ENCODE assay signal across 8 mouse cellular contexts in the genomic region with DNA sequence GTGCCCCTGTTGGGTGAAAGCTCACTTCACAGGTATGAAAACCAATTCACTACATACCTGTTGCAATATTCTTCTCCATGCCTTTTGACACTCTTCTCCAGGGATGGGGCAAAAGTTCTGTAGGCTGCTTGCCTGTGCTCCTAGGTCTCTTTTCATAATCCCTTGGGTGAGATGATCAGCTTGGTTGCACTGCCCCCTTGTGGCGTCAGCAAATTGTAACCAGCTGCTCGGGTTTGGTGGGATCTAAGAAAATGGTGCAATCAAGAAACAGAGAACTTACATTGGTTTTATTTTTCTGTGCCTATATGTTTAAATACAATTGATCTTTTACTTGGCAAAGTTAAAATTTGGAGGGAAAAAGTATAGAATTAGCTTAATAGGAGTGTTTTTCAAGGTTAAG.
DNase-seq lines count a peak whose midpoint lies in the region; ATAC-seq and TF ChIP-seq lines count a peak whose summit lies in the region.
"Had no signal": no experiment of that assay in that cellular context is flagged by ENCODE, and none has a peak within 500 bp of the region (broad histone marks: within the 10 kb centered on the region; RNA-seq: fewer than 3 reads in every experiment).

No protein-coding gene starts in this region.

- ATAC-seq in lung, embryonic 14.5 days (ENCODE audit: insufficient read depth), result no peak

- TF ChIP-seq EP300 in CH12.LX (IDR thresholded peaks at IDR 0.05; ENCODE audit: low read length), result no peak
- TF ChIP-seq EP300 in MEL (IDR thresholded peaks at IDR 0.05; ENCODE audit: low read depth in 1 of 2, low read length in 2 of 2), result no peak

- H3K4me1 ChIP-seq in CH12.LX (ENCODE audit: control insufficient read depth in 1 of 2, insufficient read depth in 2 of 2), result no peaks in the 10 kb centered on the region
- peaks cover 0 to 13% of the 10 kb centered on the region in 2 experiments; a peak in 1 of 4 replicates for H3K4me1 ChIP-seq in MEL (ENCODE audit: control insufficient read depth in 1 of 2, insufficient read depth in 2 of 2, low read length in 2 of 2)
- H3K4me1 ChIP-seq in cerebellum, adult 2 months (ENCODE audit: control insufficient read depth, insufficient read depth, low read length), result no peaks in the 10 kb centered on the region
- H3K4me1 ChIP-seq in lung, embryonic 14.5 days (ENCODE audit: insufficient read depth), result no peaks in the 10 kb centered on the region

- dilution Hi-C loops in CH12.LX (cut with MboI; ENCODE audit: extremely low pct_ligation_motif_present, extremely low pct_unique_long_range_greater_than_20kb, low sequenced_read_pairs), result no loop called here

- in situ Hi-C loops in CH12.LX (cut with MboI; ENCODE audit: low pct_ligation_motif_present, low pct_unique_long_range_greater_than_20kb, low sequenced_read_pairs), result loop anchor here (10.0 kb wide), 1 partner anchor 198 kb away; no protein-coding TSS in a partner anchor

- H3K9me3 ChIP-seq in CH12.LX (replicated peaks; ENCODE audit: low read length) (peaks cover 4% of the 10 kb centered on the region), MEL (replicated peaks; ENCODE audit: insufficient read depth, low read length) (no peaks in the 10 kb centered on the region)
- H3K9me3 ChIP-seq in lung, embryonic 14.5 days (ENCODE audit: low read depth, low read length), result no peaks in the 10 kb centered on the region
- H3K9me3 ChIP-seq: limb, embryonic 13.5 days had no signal

- TF ChIP-seq POLR2A in CH12.LX (IDR thresholded peaks at IDR 0.05; ENCODE audit: low read depth, low read length) (no peak), MEL (IDR thresholded peaks at IDR 0.05; ENCODE audit: control insufficient read depth in 1 of 2, insufficient read depth in 1 of 2, low read depth in 1 of 2, low read length in 2 of 2, poor library complexity in 1 of 2) (no peak)
- TF ChIP-seq POLR2A in cerebellum, adult 2 months (IDR thresholded peaks at IDR 0.05; ENCODE audit: borderline replicate concordance, insufficient read depth, low read length), result no peak

- peak; percentile 80 for TF ChIP-seq RAD21 in CH12.LX (IDR thresholded peaks at IDR 0.05; ENCODE audit: low read depth, low read length)
- TF ChIP-seq RAD21 in MEL (IDR thresholded peaks at IDR 0.05; ENCODE audit: low read depth, low read length), result peak; percentile 47

- peak; percentile 79 to 88 for TF ChIP-seq CTCF in CH12.LX (conservative IDR thresholded peaks at IDR 0.05 in 1 of 2, IDR thresholded peaks at IDR 0.05 in 1 of 2; ENCODE audit: low read depth in 2 of 2, low read length in 2 of 2)
- peak; percentile 35 to 61 (median 59) for TF ChIP-seq CTCF in MEL (IDR thresholded peaks at IDR 0.05 in 2 of 3, conservative IDR thresholded peaks at IDR 0.05 in 1 of 3; ENCODE audit: control insufficient read depth in 1 of 3, insufficient read depth in 1 of 3, low read depth in 2 of 3, low read length in 3 of 3, poor library complexity in 1 of 3, severe bottlenecking in 1 of 3)
- peak; percentile 88 for TF ChIP-seq CTCF in cerebellum, adult 2 months (IDR thresholded peaks at IDR 0.05; ENCODE audit: borderline replicate concordance, insufficient read depth, low read depth, low read length)
- peak; percentile 86 for TF ChIP-seq CTCF in lung, embryonic 14.5 days (IDR thresholded peaks at IDR 0.05; ENCODE audit: low read depth)

- 1% methylated on average over 2 of the region's 2 CpGs for WGBS in cerebellum, adult 2 months
- WGBS in large intestine, adult 2 months, result 3% methylated on average over 2 of the region's 2 CpGs
- WGBS in lung, embryonic 14.5 days, result 0% methylated on average over 2 of the region's 2 CpGs

- H3K36me3 ChIP-seq in CH12.LX (replicated peaks in 1 of 2; ENCODE audit: control insufficient read depth in 1 of 2, insufficient read depth in 1 of 2, low read length in 1 of 2) (no peaks in the 10 kb centered on the region), MEL (ENCODE audit: control insufficient read depth in 1 of 2, insufficient read depth in 2 of 2, low read length in 2 of 2) (peaks cover 0 to 3% of the 10 kb centered on the region in 2 experiments; a peak in 1 of 4 replicates)
- H3K36me3 ChIP-seq in lung, embryonic 14.5 days (ENCODE audit: insufficient read depth), result no peaks in the 10 kb centered on the region
- H3K36me3 ChIP-seq: limb, embryonic 13.5 days had no signal

- H3K9ac ChIP-seq in CH12.LX (ENCODE audit: insufficient read depth, low read depth), result no peak overlapping the region
- no peak overlapping the region for H3K9ac ChIP-seq in MEL (ENCODE audit: control insufficient read depth, low read depth, low read length, poor library complexity, severe bottlenecking)
- no peak overlapping the region for H3K9ac ChIP-seq in lung, embryonic 14.5 days
- H3K9ac ChIP-seq: limb, embryonic 13.5 days had no signal

- no peaks in the 10 kb centered on the region for H3K27me3 ChIP-seq in CH12.LX (replicated peaks)
- no peaks in the 10 kb centered on the region for H3K27me3 ChIP-seq in MEL (ENCODE audit: control insufficient read depth in 1 of 2, insufficient read depth in 2 of 2, low read length in 2 of 2)
- no peaks in the 10 kb centered on the region for H3K27me3 ChIP-seq in cerebellum, adult 2 months (ENCODE audit: control insufficient read depth, insufficient read depth, low read length)
- H3K27me3 ChIP-seq in lung, embryonic 14.5 days (ENCODE audit: insufficient read depth, low read length), result no peaks in the 10 kb centered on the region

- H3K4me3 ChIP-seq in CH12.LX (replicated peaks in 1 of 3; ENCODE audit: low read depth in 2 of 3, low read length in 2 of 3, poor library complexity in 1 of 3) (no peak overlapping the region), MEL (ENCODE audit: control insufficient read depth in 1 of 2, insufficient read depth in 1 of 2, low read depth in 2 of 2, low read length in 2 of 2) (no peak overlapping the region)
- no peak overlapping the region for H3K4me3 ChIP-seq in cerebellum, adult 2 months (replicated peaks; ENCODE audit: insufficient read depth, low read depth, low read length)
- H3K4me3 ChIP-seq in lung, embryonic 14.5 days (ENCODE audit: low read depth, low read length), result no peak overlapping the region
- H3K4me3 ChIP-seq: limb, embryonic 13.5 days had no signal

- H3K27ac ChIP-seq in CH12.LX (ENCODE audit: insufficient read depth, low read depth) (no peak overlapping the region), MEL (ENCODE audit: control insufficient read depth, low read depth, low read length) (no peak overlapping the region)
- H3K27ac ChIP-seq in cerebellum, adult 2 months (ENCODE audit: insufficient read depth, low read length), result no peak overlapping the region
- H3K27ac ChIP-seq in lung, embryonic 14.5 days (ENCODE audit: low read depth), result no peak overlapping the region
- H3K27ac ChIP-seq: limb, embryonic 13.5 days had no signal

- H3K79me2 ChIP-seq in CH12.LX (replicated peaks; ENCODE audit: control insufficient read depth, extremely low read depth, insufficient read depth, poor library complexity, severe bottlenecking), result no peaks in the 10 kb centered on the region
- no peaks in the 10 kb centered on the region for H3K79me2 ChIP-seq in MEL (ENCODE audit: control insufficient read depth, insufficient read depth, low read length, poor library complexity)

- H3K4me2 ChIP-seq in CH12.LX (ENCODE audit: insufficient read depth, low read depth, poor library complexity, severe bottlenecking), result no peak overlapping the region
- H3K4me2 ChIP-seq in lung, embryonic 14.5 days, result no peak overlapping the region
- H3K4me2 ChIP-seq: limb, embryonic 13.5 days had no signal

- DNase-seq in CH12.LX (ENCODE audit: extremely low read depth), result peak; percentile 70
- DNase-seq in MEL (ENCODE audit: low read depth, low spot score), result peak; percentile 62
- DNase-seq in cerebellum, adult 2 months, result peak; percentile 51 to 71
- DNase-seq in frontal cortex, adult 2 months (ENCODE audit: extremely low spot score in 1 of 2, low spot score in 1 of 2), result peak; percentile 25 to 95
- peak; percentile 13 for DNase-seq in large intestine, adult 2 months (ENCODE audit: low read depth, low spot score)
- peak; percentile 89 for DNase-seq in lung, embryonic 14.5 days
- DNase-seq in right cerebral cortex, postnatal 4 days, result peak; percentile 95

TF ChIP-seq in CH12.LX, 34 proteins besides CTCF, POLR2A, EP300 and RAD21:
- 0 out of 2 replicates have a peak, but pooled peaks have one; percentile 5 for TF ChIP-seq ZC3H11A (IDR thresholded peaks at IDR 0.05; ENCODE audit: low read depth, low read length)
- no peak for TF ChIP-seq USF2 (conservative IDR thresholded peaks at IDR 0.05; ENCODE audit: low read depth, low read length)
- TF ChIP-seq ZNF384 (IDR thresholded peaks at IDR 0.05; ENCODE audit: low read depth, low read length), result peak; percentile 60
- no peak for TF ChIP-seq MAZ (IDR thresholded peaks at IDR 0.05; ENCODE audit: low read depth, low read length)
- peak; percentile 78 for TF ChIP-seq SMC3 (IDR thresholded peaks at IDR 0.05; ENCODE audit: low read depth, low read length)
- TF ChIP-seq MAFK (IDR thresholded peaks at IDR 0.05; ENCODE audit: insufficient replicate concordance, low read length), result peak; percentile 49; the same call in 1 of the 2 replicates

TF ChIP-seq in MEL, 35 proteins besides CTCF, POLR2A, EP300 and RAD21:
- TF ChIP-seq TBP (IDR thresholded peaks at IDR 0.05; ENCODE audit: low read depth, low read length) (no peak), MAZ (IDR thresholded peaks at IDR 0.05; ENCODE audit: low read depth, low read length) (no peak), SMC3 (IDR thresholded peaks at IDR 0.05; ENCODE audit: low read depth, low read length) (peak; percentile 41), POLR2AphosphoS5 (IDR thresholded peaks at IDR 0.05; ENCODE audit: borderline replicate concordance, low read depth, low read length) (no peak), NELFE (IDR thresholded peaks at IDR 0.05; ENCODE audit: low read depth, low read length) (no peak)

Comparison
In these comparisons a context has a peak if more than half of its experiments do, and no peak if none do; other contexts are left out.
1. DNase-seq: peak in every context shown above with its lines; median percentile 95 in right cerebral cortex, postnatal 4 days; 89 in lung, embryonic 14.5 days; 70 in CH12.LX; 62 in MEL; 61 in cerebellum, adult 2 months; 60 in frontal cortex, adult 2 months; 13 in large intestine, adult 2 months.
2. Of the 35 proteins assayed by ChIP-seq in both MEL and CH12.LX: peak only in MEL: none; only in CH12.LX: MAFK, ZC3H11A and ZNF384; in both: CTCF, RAD21 and SMC3; in neither: 29.